Mouse (Mus musculus) urinary bladder, postnatal 4 days (tissue): ENCODE results near the gene Ehbp1.

Source experiments
- DNase-seq, 2 experiments: peaks; one replicate each; pipeline ENCODE4 v3.0.0; 2021 to 2022; ENCODE audit warnings: low spot score in 2 of 2

Ehbp1 gene

GRCm38 (mm10) chr11:22198406-22198805 is 143.7 kb downstream of the Ehbp1 start:
- DNase-seq: no peak

DNA sequence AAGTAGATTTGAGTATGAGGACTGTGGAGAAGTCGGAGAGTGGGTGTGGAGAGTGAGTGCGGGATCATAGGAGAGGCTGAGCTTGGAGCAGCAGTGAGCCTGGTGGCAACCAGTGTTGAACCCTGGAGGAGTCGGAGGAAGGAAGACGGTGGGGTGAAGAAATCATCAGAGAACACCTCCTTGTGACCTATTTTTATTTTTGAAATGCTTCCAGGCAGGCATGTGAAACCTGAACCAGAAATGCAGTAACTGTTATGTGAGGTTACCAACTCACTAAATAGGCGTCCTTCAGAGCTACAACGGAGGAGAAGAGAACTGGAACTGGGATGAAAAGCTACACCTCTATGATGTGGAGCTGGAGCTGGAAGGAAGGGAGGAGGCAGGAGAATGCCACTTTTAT is 144.2 kb downstream of the Ehbp1 start:
- DNase-seq: no peak

- no peak for DNase-seq
Observed at GRCm38 (mm10) chr11:22196776-22197175, 145.3 kb downstream of the Ehbp1 start.

DNA sequence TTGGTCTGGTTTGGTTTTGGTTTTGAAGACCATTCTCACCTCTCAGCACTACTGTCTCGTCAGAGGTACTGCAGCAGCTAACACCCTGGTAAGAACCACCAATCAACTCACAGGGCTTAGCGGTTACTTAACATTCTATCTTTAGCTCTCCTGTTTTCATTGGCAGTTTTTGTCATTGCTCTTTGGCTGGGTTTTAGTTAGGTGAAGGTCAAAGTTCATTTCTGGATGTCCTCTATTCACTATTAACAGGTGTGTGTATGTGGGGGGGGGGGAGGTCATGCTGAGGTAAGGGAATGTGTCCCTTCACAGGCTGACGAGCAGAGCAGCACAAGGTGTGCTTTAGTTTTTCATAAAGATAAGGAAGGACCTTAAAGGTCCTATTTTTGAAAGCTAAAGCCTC is 147.5 kb downstream of the Ehbp1 start:
- no peak for DNase-seq

GRCm38 (mm10) chr11:22190576-22190975 is 151.5 kb downstream of the Ehbp1 start:
- DNase-seq: no peak

DNA sequence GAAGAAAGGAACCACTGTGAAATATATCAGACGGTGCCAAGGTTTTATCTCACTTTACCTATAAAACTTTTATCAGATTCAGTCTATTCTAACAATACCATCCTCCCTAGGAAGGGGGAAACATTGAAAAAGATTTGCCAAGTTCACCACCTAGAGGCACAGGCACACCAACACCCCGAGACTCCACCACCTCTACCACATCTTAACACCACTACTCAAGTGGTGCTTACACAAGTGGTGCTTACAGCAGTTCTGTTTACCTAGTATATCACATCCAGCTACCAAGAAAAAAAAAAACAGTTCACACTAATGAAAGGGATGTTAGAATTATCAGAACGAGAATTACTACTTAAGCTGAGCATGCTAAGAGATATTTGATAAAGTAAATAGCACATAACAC is 152.1 kb downstream of the Ehbp1 start:
- DNase-seq: no peak

DNA sequence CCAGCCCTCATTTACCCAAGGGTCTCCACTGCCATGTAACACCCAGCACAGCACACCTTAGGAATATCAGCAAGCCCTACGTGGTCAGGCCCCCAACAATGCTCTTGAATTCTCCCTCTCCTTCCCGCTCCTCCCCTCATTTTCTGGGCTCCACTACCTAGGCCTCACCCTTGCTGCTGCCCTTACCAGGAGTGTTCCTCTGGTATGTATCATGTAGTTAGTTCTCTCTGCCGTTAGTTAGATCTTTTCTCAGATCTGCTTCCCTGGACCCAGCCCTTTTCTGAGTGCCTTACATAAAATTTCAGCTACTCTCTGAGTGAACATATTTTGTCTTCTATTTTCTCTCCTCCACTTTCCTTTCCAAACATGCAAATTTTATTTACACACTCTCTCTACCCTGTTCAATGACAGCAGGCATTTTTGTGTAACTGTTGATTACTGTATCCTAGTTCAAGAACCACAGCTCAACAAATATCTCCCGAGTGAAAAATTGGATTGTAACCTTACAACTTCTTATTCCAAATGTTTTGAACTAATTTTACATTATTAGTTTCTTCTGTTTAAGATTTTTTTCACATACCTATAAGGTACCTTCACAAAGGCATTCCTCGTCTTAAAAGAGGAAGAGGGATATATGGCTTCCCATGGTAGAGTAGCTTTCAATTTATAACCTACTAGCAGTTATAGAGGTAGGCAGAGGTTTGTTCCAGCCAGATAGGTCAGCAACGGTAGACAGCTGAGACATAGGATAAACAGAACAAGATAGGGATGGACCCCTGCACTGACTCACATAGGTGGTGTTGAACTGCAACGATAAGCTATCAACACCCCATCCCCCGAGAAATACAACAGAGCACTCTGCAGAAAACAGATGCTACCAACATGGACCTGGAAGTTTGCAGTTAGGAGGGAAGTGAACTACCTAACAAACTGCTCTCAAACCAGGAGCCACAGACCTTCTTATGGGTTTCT is 160.3 kb downstream of the Ehbp1 start:
- no peak for DNase-seq

DNA sequence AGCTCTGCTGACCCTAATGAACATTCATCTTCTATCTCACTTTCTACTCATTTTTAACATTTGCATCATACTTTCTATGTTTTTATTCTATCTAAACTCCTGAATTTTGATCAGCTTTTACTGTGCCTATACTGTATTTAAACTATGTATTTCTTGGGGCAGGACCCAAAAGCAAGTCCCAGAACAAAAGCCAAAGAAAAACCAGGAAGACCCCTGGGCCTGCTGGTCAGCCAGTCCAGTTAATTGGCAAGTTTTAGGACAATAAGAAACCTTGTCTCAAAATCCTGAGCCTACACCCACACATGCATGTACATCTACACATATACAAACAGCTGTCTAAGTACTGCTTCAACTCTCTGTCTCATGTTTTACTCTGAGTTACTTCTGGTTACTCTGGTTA is 161.9 kb downstream of the Ehbp1 start:
- DNase-seq: no peak

- no peak for DNase-seq
Observed at GRCm38 (mm10) chr11:22178569-22178968, 163.5 kb downstream of the Ehbp1 start.

DNA sequence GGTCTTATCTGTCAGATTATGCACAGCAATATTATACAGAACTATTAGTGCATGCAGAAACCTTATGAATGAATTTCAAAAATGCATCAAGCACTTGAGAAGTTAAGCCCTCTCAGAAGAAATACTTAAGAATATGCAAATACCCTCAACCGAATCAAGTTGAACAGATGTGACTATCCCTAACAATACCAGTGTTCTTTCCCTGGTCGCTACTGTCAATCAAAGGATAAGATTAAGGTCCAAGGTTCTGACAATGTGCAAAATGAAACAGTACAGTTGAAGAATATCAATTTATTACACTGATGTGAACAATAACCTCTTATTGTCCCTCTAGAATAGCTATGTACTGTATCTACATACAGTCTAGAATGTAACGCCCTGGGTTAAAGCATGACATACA is 167.8 kb downstream of the Ehbp1 start:
- no peak for DNase-seq

DNA sequence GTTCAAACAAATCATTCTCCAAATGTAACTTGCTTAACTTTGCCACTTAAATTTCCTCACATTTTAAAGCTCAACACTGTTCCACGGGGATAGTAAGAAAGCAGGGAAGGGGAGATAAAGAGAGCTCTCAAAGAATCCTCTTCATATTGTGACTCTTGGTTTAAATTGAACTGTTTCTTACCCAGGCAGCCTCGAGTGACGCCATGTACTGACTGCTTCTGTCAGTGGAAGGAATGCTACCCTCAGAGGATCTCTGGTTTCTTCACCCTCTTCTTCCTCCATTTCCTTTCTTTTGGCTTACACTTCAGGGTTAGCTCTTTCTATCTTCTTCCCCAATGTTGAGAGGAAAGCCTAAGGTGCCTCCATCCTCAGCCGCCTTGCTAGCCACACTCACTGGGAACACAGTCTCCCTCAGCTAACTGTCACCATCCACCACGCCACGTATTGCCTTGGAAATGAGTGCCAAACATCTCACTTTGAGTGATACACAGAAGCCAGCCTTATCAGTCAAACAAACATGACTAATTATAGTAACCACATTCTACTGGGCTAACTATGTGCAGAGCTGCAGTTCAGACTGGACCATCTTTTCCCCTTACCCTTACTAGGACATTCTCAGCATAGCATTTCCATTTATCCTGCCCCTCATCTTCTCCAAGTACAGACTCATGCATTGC is 171.0 kb downstream of the Ehbp1 start:
- no peak for DNase-seq

DNA sequence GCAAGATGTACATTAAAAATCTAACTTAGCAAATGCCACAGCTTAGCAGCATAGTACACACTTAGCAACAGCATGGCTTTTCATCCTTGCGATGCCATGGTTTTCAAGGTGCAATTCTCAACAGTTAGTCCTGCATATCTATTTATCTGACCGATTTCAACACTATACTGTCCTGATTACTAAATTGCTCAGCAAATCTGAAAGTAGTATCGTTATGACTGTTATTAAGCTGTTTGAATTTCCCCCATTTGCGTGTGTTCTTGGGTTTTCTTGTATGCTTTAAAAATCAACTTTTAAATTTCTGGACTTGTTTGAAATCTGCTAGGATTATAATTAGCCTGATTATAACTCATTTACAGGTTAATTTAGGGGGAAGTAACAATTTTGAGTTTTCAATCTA is 184.2 kb downstream of the Ehbp1 start:
- DNase-seq: no peak

DNA sequence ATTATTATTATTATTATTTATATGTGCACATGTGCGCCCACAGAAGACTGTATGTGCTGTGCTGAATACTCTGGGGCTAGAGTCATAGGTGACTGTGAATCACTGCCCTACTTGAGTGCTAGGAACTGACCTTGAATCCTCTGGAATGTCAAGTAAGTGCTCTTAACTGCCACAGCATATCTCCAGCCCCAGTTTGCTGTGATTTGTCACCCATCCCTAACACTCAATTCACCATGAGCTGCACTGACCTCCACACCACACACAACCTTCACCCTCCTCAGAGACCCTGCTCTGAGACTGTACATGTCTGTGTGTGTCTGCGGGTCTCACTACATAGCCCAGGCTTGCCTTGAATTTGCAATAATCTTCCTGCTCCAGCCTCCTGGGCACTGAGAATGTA is 185.9 kb downstream of the Ehbp1 start:
- no peak for DNase-seq

- no peak for DNase-seq
Observed at GRCm38 (mm10) chr11:22155366-22156095, 186.6 kb downstream of the Ehbp1 start.

GRCm38 (mm10) chr11:22154501-22155294 is 187.4 kb downstream of the Ehbp1 start:
- no peak for DNase-seq

DNA sequence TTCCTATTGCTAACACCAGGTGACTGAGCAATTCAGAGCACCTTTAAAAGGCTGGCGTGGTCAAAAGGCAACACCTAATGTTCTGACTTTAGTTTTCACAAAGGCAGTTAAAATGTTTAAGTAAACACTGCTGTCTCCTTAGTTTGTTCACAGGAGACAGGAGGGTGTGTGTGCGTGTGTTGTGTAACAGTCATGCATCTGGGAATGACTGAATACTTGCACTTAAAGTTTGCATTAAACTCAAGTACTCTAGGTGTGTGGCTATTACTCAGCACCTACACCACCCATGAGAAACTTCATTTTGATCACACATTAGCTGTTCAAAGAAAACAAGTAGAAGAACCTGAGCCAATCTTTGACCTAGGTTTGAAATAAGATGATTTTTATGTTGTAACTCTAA is 201.4 kb downstream of the Ehbp1 start:
- DNase-seq: no peak

DNA sequence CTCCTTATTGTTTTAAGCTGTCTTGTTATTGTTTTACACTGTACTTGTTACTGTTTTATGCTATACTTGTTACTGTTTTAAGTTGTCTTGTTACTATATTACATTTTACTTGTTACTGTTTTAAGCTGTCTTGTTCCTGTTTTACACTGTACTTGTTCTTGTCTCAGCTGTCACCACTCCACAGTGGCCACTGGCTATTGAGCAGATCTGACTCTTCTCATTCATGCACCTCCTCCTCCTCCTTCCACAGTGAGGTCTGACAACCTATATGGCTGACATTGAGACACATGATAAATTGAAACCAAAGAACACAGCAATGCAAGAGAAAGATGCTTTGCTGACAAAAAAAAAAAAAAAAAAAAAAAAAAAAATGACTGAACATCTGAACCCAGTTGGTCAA is 203.6 kb downstream of the Ehbp1 start:
- DNase-seq: no peak

DNA sequence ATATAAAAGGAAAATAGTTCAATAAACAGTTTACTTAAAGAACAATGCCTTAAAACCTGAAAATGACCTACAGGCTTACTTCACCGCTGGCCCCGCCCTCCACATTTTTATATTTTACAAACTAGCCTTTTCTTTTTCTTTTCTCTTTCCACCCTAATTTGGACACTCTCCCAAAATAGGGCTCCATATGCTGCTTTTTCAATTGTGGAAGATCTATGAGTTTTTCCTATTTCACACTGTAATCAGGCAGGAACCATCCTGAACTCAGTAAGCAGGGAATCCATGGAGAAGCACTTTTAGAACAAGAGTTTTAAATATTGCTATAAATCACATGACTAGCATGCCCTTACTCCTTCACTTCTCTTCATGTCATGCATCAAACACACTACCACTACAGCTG is 216.9 kb downstream of the Ehbp1 start:
- DNase-seq: no peak

DNA sequence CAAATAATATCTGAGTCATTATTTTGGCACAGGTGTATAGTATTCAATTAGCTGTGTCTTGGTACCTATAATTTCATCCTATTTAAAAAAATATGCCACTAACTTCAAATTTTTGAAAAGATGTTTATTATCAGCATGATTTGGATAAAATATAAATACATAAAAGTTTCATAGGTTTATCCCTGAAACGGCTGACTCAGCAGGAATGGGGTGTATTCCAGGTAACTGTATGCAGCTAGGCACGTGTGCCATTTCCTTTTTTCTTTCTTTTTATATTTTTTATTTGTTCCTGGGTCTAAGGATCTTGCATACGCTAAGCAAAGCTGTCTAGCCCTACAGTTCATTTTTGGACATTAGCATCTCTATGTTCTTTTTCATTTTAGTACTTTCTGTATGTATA is 223.2 kb downstream of the Ehbp1 start:
- DNase-seq: no peak

DNA sequence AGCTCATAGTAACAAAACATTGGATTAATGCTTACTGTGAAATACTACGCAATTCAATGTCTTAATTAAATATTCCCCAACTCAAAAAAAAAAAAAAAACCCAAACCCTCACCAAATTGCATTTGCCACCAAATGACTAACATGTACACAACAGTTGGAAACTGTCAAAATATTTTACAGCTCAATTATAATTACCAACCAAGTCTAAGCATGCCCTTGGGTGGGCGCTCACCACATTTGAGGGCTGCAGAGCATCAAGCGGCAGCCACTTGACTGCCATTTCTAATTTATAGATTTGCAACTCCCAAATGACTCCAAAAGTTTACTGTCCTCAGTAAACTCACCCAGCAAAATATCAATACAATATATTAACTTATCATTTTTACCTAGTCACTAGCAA is 229.9 kb downstream of the Ehbp1 start:
- no peak for DNase-seq

DNA sequence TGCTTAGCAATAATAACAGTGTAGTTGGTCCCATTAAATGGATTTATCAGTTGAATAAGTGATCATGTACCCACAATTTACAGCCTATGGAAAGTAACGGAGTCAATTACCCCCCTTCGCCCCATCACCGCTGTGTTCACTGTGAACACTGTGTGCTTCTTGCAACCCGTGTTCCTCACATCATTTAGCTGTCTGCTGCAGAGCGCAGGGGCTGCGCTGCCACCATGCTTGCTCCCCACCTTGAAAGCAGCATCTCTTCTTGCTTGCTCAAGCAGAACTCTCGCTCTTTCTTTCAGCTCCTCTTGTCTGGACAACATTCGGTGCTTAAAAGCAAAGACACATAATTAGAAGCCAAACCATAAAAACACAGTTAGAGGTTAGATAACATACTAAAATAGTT is 252.7 kb downstream of the Ehbp1 start:
- no peak for DNase-seq

DNA sequence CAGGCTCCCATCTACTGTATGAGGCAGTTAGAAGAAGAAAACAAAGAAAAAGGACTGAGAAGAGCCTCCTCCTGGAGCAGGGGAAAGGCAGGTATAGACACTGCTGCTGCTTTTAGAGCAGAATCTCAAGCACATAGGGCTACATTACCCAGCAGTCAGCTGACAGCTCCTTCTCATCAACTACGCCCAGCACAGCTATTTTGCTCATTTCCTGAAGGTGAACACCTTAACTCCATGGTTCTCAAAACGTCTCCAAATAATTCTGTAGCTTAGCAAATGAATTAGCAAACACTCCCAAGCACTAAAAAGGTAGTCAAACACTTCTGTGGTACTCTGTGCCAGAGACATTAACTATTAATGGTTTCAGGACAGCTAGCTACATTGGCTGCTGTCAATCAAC is 278.7 kb downstream of the Ehbp1 start:
- no peak for DNase-seq
